Mouse (Mus musculus) heart, embryonic 15.5 days (tissue): ENCODE measurements around the gene Gm9936. TPM values are rescaled to one million over a fixed set of nuclear protein-coding genes. Genes with fewer than 3 reads are reported as not detected.
"Not testable (repeated sequence)": the region's sequence is repeated elsewhere in the genome, so short reads cannot be mapped to it uniquely, and the experiment has no call there.

ENCODE experiments used
- ATAC-seq: fragments of 200-750 bp; cut with Nextera tagmentation; replicated peaks from 2 replicates; pipeline ENCODE4 v1.8.0; 2017; ENCODE audit warnings: low read depth, moderate TSS enrichment; ENCODE audit not compliant: insufficient number of reproducible peaks, insufficient read depth, low FRiP score
- H3K27ac ChIP-seq: fragments of 300-500 bp; sonication (generic); 2 replicates; pipeline ENCODE4 v1.5.1; 2015; ENCODE audit warnings: mild to moderate bottlenecking, inconsistent platforms
- H3K27me3 ChIP-seq: fragments of 300-500 bp; sonication (generic); 2 replicates; pipeline ENCODE4 v1.6.1; 2015; ENCODE audit warnings: inconsistent platforms
- H3K36me3 ChIP-seq: fragments of 300-500 bp; sonication (generic); 2 replicates; pipeline ENCODE4 v1.6.1; 2015; ENCODE audit warnings: mild to moderate bottlenecking, inconsistent platforms
- H3K4me1 ChIP-seq: fragments of 300-500 bp; sonication (generic); replicated peaks from 2 replicates; pipeline ENCODE4 v1.6.1; 2015; ENCODE audit warnings: inconsistent platforms
- H3K4me2 ChIP-seq: fragments of 300-500 bp; sonication (generic); 2 replicates; pipeline ENCODE4 v1.6.1; 2015; ENCODE audit warnings: inconsistent platforms, mild to moderate bottlenecking, moderate library complexity
- H3K4me3 ChIP-seq: fragments of 300-500 bp; sonication (generic); 2 replicates; pipeline ENCODE4 v1.5.1; 2015; ENCODE audit warnings: mild to moderate bottlenecking, inconsistent platforms
- H3K9ac ChIP-seq: fragments of 300-500 bp; sonication (generic); 2 replicates; pipeline ENCODE4 v1.6.1; 2015; ENCODE audit warnings: mild to moderate bottlenecking, inconsistent platforms
- H3K9me3 ChIP-seq: fragments of 300-500 bp; sonication (generic); replicated peaks from 2 replicates; pipeline ENCODE4 v1.6.1; 2016; ENCODE audit warnings: inconsistent platforms
- WGBS: fragments of 180-500 bp; shearing (Covaris S2); methylation state at CpG from one replicate; pipeline ENCODE4 v1.1.7; 2015; ENCODE audit warnings: mixed read lengths; 5-methylcytosine and 5-hydroxymethylcytosine counted together
- polyA plus RNA-seq: library from polyadenylated mRNA; unstranded; fragments of >200 nt; fragmentation: Nextera tagmentation; extraction: Ambion mirVana; gene quantifications from 2 replicates; pipeline ENCODE4 v1.2.1, GENCODE M21; 2015

The Gm9936 gene
- polyA plus RNA-seq, 1 experiment from 2014 or later, result not detected

DNA sequence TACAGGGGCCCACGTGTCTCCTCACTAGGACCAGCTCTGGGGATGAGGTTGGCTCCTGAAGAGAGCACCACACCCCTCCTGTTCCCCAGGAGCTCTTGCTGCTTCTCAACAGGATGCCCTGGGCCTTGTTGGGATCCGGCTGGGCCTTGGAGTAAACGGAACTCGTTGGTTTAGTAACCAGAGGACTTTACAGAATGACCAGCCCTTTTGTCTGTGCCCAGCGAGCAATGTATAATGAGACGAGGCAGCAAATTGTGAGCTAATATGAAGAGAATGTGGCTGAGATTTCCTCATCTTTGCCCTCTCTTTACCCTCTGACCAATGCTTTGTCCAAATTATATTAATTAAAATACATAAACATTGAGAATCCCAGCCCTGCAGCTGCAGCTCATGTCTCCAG lies 17.8 kb upstream of the Gm9936 start:
- ATAC-seq, result no peak
- no peak overlapping the region for H3K27ac ChIP-seq
- H3K9ac ChIP-seq, result no peak overlapping the region
- H3K36me3 ChIP-seq, result no peaks in the 10 kb centered on the region
- 54% methylated on average over 6 of the region's 6 CpGs for WGBS
- no peak overlapping the region for H3K4me3 ChIP-seq
- H3K4me1 ChIP-seq, result no peaks in the 10 kb centered on the region
- H3K9me3 ChIP-seq, result no peaks in the 10 kb centered on the region
- H3K4me2 ChIP-seq, result no peak overlapping the region
- peaks cover 20% of the 10 kb centered on the region for H3K27me3 ChIP-seq

DNA sequence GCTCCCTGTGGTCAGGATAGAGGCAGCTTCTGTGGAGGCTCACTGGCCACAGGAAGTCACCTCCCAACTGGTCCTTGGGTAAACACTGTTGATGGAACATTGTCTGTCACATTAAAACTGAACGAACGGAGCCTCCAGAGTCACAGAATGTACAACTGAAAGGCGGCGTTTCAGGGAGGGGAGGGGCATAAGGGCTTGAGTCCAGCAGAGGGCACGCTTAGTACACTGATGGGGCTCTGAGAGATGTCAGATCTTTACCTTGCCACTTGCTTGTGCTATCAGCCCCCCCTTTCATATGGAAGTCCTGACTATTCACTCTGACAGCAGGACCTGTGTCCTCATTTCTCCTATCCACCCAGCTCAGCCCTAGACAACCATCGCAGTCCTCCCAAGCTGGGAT lies 17.4 kb upstream of the Gm9936 start:
- 48% methylated on average over 6 of the region's 6 CpGs for WGBS
- no peak overlapping the region for H3K4me3 ChIP-seq
- no peaks in the 10 kb centered on the region for H3K4me1 ChIP-seq
- peak overlapping the region; percentile 24 for H3K4me2 ChIP-seq
- no peak for ATAC-seq
- no peaks in the 10 kb centered on the region for H3K36me3 ChIP-seq
- H3K27me3 ChIP-seq, result peaks cover 20% of the 10 kb centered on the region
- H3K9me3 ChIP-seq, result no peaks in the 10 kb centered on the region
- H3K27ac ChIP-seq, result no peak overlapping the region
- no peak overlapping the region for H3K9ac ChIP-seq

DNA sequence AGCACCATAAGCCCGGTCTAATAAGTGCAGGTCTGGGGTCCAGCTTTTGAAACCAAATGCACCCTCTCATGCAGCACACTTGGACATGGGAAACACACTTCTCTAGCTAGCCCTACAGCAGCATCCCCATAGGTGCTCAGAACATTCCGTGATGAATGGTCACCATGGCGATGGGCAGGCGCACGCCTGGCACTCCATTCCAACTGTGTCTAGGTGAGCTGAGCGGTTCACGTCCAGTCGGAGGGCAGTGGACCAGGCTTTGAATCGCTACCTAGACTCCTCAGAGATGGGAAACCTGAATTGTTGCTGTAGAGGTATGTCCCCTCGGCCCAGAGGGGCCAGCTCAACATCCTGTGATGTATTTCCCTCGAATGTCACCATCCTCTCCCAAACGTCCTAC lies 6.8 kb upstream of the Gm9936 start:
- H3K9ac ChIP-seq, result no peak overlapping the region
- peaks cover 8% of the 10 kb centered on the region for H3K9me3 ChIP-seq
- peaks cover 6% of the 10 kb centered on the region; the same call in 1 of the 2 replicates for H3K27me3 ChIP-seq
- no peaks in the 10 kb centered on the region for H3K4me1 ChIP-seq
- 85% methylated on average over 12 of the region's 12 CpGs for WGBS
- no peak for ATAC-seq
- no peaks in the 10 kb centered on the region for H3K36me3 ChIP-seq
- H3K4me2 ChIP-seq, result no peak overlapping the region
- H3K27ac ChIP-seq, result no peak overlapping the region
- H3K4me3 ChIP-seq, result no peak overlapping the region

- H3K27me3 ChIP-seq, result peaks cover 11% of the 10 kb centered on the region
- no peaks in the 10 kb centered on the region for H3K4me1 ChIP-seq
- H3K4me3 ChIP-seq, result no peak overlapping the region
- H3K4me2 ChIP-seq, result no peak overlapping the region
- WGBS, result 71% methylated on average over 7 of the region's 7 CpGs
- no peak overlapping the region for H3K27ac ChIP-seq
- peaks cover 8% of the 10 kb centered on the region for H3K9me3 ChIP-seq
- no peak overlapping the region for H3K9ac ChIP-seq
- H3K36me3 ChIP-seq, result no peaks in the 10 kb centered on the region
- no peak for ATAC-seq
These were observed 6.3 kb upstream of the Gm9936 start for GRCm38 (mm10) chr5:114864813-114865212.

DNA sequence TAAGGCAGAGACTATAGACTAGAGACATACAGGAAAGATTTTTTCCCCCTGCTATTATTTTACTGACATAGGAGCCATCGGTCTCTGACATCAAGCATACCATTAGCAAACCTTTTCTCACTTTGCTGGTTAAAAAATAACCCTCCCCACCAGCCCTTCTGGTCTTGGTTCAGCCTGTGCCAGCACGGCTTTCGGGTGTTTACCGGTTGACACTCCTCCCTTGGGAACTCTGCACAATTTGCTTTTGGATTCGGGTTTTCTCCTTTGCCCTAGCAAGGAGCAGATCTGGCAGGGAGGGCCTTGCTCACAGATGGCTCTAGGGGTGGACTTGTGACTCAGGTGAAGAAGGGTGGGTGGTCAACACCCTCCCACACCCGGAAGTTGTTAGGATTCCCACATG lies 3.2 kb upstream of the Gm9936 start:
- 67% methylated on average over 6 of the region's 6 CpGs for WGBS
- Histone ChIP-seq H3K27ac (no peak overlapping the region), H3K4me1 (peaks cover 4% of the 10 kb centered on the region), H3K27me3 (peaks cover 39% of the 10 kb centered on the region), H3K9me3 (no peaks in the 10 kb centered on the region), H3K36me3 (no peaks in the 10 kb centered on the region), H3K9ac (no peak overlapping the region), H3K4me2 (no peak overlapping the region), H3K4me3 (no peak overlapping the region)
- ATAC-seq, result no peak

GRCm38 (mm10) chr5:114859253-114859652 lies 771 bp upstream of the Gm9936 start:
- Histone ChIP-seq H3K4me3 (peak overlapping the region; percentile 27), H3K4me2 (peak overlapping the region; percentile 60), H3K27ac (no peak overlapping the region), H3K36me3 (no peaks in the 10 kb centered on the region), H3K27me3 (peaks cover 45% of the 10 kb centered on the region), H3K4me1 (peaks cover 4% of the 10 kb centered on the region), H3K9ac (no peak overlapping the region), H3K9me3 (no peaks in the 10 kb centered on the region)
- no peak for ATAC-seq
- 4% methylated on average over 18 of the region's 18 CpGs for WGBS

DNA sequence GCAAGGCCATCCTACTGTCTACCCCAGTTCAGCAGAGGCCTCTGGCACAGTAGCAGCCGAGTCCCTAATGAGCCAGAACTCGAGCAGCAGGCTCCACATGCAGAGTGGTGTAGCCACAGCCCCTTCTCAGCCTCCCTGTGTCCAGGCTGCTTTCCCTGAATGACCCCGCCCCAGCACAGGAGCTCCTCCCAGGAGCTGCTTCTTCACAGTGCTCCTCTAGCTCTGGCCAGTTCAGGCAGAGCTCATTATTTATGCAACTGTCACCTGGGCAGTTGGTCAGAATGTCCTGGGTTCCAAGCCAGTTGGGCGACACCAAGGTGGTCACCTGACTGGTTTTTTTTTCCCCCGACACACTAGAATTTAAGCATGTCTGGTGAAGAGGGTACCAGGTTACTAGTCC lies 5.1 kb downstream of the Gm9936 start, which contains the start of gene 4930519G04Rik:
Gene 4930519G04Rik, plus strand, starts transcription at position 301 of the 400 bp plus-strand sequence.
- H3K27me3 ChIP-seq, result peaks cover 22% of the 10 kb centered on the region
- 83% methylated on average over 3 of the region's 5 CpGs for WGBS
- H3K36me3 ChIP-seq, H3K9ac ChIP-seq, H3K27ac ChIP-seq, H3K4me1 ChIP-seq, H3K9me3 ChIP-seq, H3K4me2 ChIP-seq, ATAC-seq, H3K4me3 ChIP-seq: not testable (repeated sequence)

GRCm38 (mm10) chr5:114851565-114852236 lies 6.8 kb downstream of the Gm9936 start:
- peaks cover 6% of the 10 kb centered on the region for H3K27me3 ChIP-seq
- WGBS, result 78% methylated on average over 20 of the region's 20 CpGs
- ATAC-seq, result no peak
- no peak overlapping the region for H3K27ac ChIP-seq
- no peak overlapping the region for H3K4me3 ChIP-seq
- no peaks in the 10 kb centered on the region for H3K36me3 ChIP-seq
- no peaks in the 10 kb centered on the region for H3K9me3 ChIP-seq
- no peak overlapping the region for H3K9ac ChIP-seq
- H3K4me1 ChIP-seq, result no peaks in the 10 kb centered on the region
- no peak overlapping the region for H3K4me2 ChIP-seq

DNA sequence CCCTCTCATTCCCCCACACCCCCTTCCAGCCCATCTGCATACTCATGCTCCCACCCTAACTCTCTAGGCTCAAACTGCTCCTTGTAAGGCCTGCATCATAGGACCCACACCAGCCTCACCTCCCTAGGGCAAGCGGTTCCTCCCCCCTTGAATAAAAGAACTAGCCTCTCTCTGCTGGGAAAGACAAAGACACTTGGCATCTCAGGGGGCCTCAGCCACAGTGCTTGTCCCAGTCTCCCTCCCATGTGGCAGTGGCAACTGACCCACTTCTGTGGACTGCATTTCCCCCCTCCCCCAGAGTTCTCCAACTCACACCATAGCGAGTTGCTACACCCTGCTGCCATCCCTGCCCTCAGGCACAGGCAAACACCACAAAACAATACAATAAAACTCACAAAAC lies 14.1 kb downstream of the Gm9936 start:
- H3K4me2 ChIP-seq, H3K4me3 ChIP-seq, H3K4me1 ChIP-seq, H3K9ac ChIP-seq, H3K9me3 ChIP-seq, ATAC-seq, H3K27ac ChIP-seq, H3K36me3 ChIP-seq, H3K27me3 ChIP-seq: not testable (repeated sequence)
- WGBS, result 78% methylated on average over 2 of the region's 2 CpGs

GRCm38 (mm10) chr5:114842674-114843073 lies 15.8 kb downstream of the Gm9936 start:
- Histone ChIP-seq H3K4me1 (no peaks in the 10 kb centered on the region), H3K4me2 (no peak overlapping the region), H3K27ac (no peak overlapping the region), H3K36me3 (no peaks in the 10 kb centered on the region), H3K9me3 (no peaks in the 10 kb centered on the region), H3K9ac (no peak overlapping the region), H3K4me3 (no peak overlapping the region), H3K27me3 (no peaks in the 10 kb centered on the region)
- no peak for ATAC-seq
- WGBS, result 57% methylated on average over 5 of the region's 5 CpGs

DNA sequence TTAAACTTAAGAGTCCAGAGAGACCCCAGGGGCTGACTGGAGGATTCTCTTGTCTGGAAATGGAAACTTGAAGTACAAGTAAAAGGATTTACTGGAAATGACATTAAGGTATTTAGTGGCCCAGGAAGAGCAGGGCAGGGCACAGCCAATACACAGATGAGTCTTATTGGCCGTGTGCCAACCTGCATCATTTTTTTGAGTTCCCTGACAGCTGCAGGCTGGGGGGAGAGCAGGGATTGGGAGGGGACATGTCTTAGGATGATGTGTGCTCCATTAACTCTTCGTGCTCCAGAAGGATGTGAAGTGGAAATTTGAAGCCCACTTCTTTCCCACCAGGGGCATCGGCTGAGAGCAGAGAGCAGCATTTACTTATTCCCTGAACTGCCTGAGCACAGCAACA lies 16.3 kb downstream of the Gm9936 start:
- 49% methylated on average over 3 of the region's 3 CpGs for WGBS
- not testable (repeated sequence) for H3K27me3 ChIP-seq, H3K36me3 ChIP-seq, H3K4me1 ChIP-seq, ATAC-seq, H3K4me3 ChIP-seq, H3K9me3 ChIP-seq, H3K4me2 ChIP-seq, H3K9ac ChIP-seq, H3K27ac ChIP-seq

- ATAC-seq, H3K27me3 ChIP-seq, H3K4me1 ChIP-seq, H3K27ac ChIP-seq, H3K36me3 ChIP-seq, H3K4me3 ChIP-seq, H3K9me3 ChIP-seq, H3K4me2 ChIP-seq, H3K9ac ChIP-seq: not testable (repeated sequence)
- WGBS, result 65% methylated on average over 5 of the region's 5 CpGs
These were observed 18.0 kb downstream of the Gm9936 start for GRCm38 (mm10) chr5:114840481-114840880.
